Mouse (Mus musculus) hindbrain, embryonic 14.5 days (tissue): ENCODE results near the gene Abhd16a. TPM values are rescaled to one million over a fixed set of nuclear protein-coding genes. Genes with fewer than 3 reads are reported as not detected.
"Not testable (repeated sequence)": the region's sequence is repeated elsewhere in the genome, so short reads cannot be mapped to it uniquely, and the experiment has no call there.

Source experiments
- ATAC-seq: fragments of 200-750 bp; cut with Nextera tagmentation; 2 replicates; pipeline ENCODE4 v1.8.0; 2017; ENCODE audit warnings: moderate number of reproducible peaks, mild to moderate bottlenecking, moderate TSS enrichment, moderate library complexity; ENCODE audit not compliant: low FRiP score
- DNase-seq: peaks from one replicate; pipeline ENCODE4 v3.0.0-alpha.2; 2015; ENCODE audit warnings: low spot score
- H3K27ac ChIP-seq: fragments of 300-500 bp; sonication (generic); 2 replicates; pipeline ENCODE4 v1.5.1; 2014; ENCODE audit warnings: mild to moderate bottlenecking, moderate library complexity
- H3K27me3 ChIP-seq: fragments of 300-500 bp; sonication (generic); 2 replicates; pipeline ENCODE4 v1.6.1; 2014; ENCODE audit warnings: mild to moderate bottlenecking, low read length, mixed read lengths; ENCODE audit not compliant: control insufficient read depth, insufficient read depth
- H3K36me3 ChIP-seq: fragments of 300-500 bp; sonication (generic); replicated peaks from 2 replicates; pipeline ENCODE4 v1.6.1; 2014; ENCODE audit not compliant: control insufficient read depth, insufficient read depth
- H3K4me1 ChIP-seq: fragments of 300-500 bp; sonication (generic); replicated peaks from 2 replicates; pipeline ENCODE4 v1.6.1; 2014; ENCODE audit warnings: antibody characterized with exemption, low read length, mixed read lengths; ENCODE audit not compliant: control insufficient read depth, insufficient read depth
- H3K4me2 ChIP-seq: fragments of 300-500 bp; sonication (generic); replicated peaks from 2 replicates; pipeline ENCODE4 v1.6.1; 2014; ENCODE audit warnings: mild to moderate bottlenecking, moderate library complexity
- H3K4me3 ChIP-seq: fragments of 300-500 bp; sonication (generic); replicated peaks from 2 replicates; pipeline ENCODE4 v1.5.1; 2014; ENCODE audit warnings: mild to moderate bottlenecking, low read length
- H3K9ac ChIP-seq: fragments of 300-500 bp; sonication (generic); 2 replicates; pipeline ENCODE4 v1.6.1; 2014
- H3K9me3 ChIP-seq: fragments of 300-500 bp; sonication (generic); 2 replicates; pipeline ENCODE4 v1.6.1; 2016; ENCODE audit warnings: low read length; ENCODE audit not compliant: control insufficient read depth
- WGBS: fragments of 180-500 bp; shearing (Covaris S2); extraction: QIAGEN DNeasy Blood & Tissue Kit; methylation state at CpG from one replicate; pipeline ENCODE4 v1.1.7; 2014; 5-methylcytosine and 5-hydroxymethylcytosine counted together
- polyA plus RNA-seq: library from polyadenylated mRNA; unstranded; fragments of >200 nt; fragmentation: Nextera tagmentation; extraction: Ambion mirVana; gene quantifications from 2 replicates; pipeline ENCODE4 v1.2.1, GENCODE M21; 2014

Gene Abhd16a
- polyA plus RNA-seq, 1 experiment from 2014 or later = 86.8 TPM

DNA sequence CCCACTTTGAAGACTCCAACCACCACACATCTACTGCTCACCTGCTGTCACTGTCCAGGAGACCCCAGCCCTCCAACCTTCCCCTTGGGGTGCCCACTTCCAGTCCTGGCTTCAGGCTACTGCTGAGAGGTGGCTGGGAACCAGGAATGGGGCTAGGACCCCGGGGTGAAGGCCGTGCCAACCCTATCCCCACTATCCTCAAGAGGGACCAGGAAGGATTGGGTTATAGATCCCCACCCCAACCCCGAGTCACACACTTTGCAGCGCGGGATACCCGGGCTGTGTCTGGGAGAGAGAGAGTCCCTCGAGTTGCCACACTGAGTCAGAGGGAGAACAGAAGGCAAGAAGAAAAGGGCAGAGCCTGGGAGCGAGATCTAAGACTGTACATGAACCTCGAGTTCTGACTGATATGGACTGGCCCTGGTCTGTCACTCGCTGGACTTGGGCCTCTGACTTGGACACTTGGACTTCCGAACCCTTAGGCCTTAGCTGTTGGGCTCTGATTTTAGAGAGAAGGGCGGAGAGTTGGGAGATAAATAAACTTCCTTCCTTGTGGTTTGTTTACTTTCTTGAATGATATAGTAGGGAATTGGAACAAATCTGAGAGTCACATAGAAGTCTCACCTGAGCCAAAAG is 35.3 kb downstream of the Abhd16a start:
- 95% methylated on average over 12 of the region's 12 CpGs for WGBS
- H3K9me3 ChIP-seq, H3K27ac ChIP-seq, DNase-seq, ATAC-seq, H3K9ac ChIP-seq, H3K4me2 ChIP-seq, H3K4me3 ChIP-seq, H3K27me3 ChIP-seq: not testable (repeated sequence)
- H3K4me1 ChIP-seq = peaks cover 25% of the 10 kb centered on the region
- H3K36me3 ChIP-seq = peaks cover 30% of the 10 kb centered on the region

DNA sequence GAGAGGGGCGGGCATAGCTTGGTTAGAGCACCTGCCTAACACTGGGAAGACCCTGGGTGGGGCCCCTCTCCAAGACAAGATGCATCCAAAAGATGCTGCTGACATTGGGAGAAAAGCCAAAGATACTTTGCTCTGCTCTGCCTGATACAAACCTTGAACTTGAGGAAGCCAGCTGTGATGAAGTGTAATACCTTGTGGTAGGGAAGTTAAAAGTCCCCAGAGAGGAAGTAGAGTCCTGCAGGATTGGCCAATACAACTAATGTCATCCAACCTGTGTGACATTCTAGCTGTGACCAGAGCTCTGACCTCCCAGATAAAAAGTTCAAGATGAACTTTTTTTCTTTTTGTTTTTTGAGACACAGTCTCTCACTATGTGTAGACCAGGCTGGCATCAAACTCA is 36.0 kb downstream of the Abhd16a start:
- Histone ChIP-seq H3K4me3 (no peak overlapping the region), H3K9me3 (no peaks in the 10 kb centered on the region), H3K4me2 (peak overlapping the region; percentile 53; the same call in 1 of the 2 replicates), H3K36me3 (peaks cover 31% of the 10 kb centered on the region), H3K9ac (no peak overlapping the region), H3K27me3 (no peaks in the 10 kb centered on the region), H3K27ac (no peak overlapping the region), H3K4me1 (peaks cover 22% of the 10 kb centered on the region)
- 100% methylated on average over 1 of the region's 1 CpGs for WGBS
- no peak for DNase-seq
- ATAC-seq = no peak

DNA sequence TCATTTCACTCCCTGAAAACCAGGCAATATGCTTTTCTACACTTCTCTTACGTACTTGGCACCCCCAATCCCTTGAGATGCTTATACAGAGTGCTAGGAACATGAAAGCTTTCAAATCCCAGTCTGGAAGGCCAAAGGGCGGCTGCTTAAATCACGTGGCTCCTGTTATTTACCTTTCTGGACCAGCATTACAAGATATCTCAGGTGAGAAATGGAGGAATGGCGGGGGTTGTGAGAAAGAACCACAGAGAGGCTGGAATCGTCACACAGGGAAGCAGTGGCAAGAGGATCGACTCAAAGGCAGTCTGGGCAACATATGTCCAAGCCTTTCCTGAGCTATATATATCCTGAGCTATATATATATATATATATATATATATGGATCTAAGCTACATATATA is 36.5 kb downstream of the Abhd16a start:
- Histone ChIP-seq H3K9me3 (no peaks in the 10 kb centered on the region), H3K9ac (peak overlapping the region; percentile 80), H3K36me3 (peaks cover 36% of the 10 kb centered on the region), H3K4me1 (peaks cover 17% of the 10 kb centered on the region), H3K4me3 (peak overlapping the region; percentile 54), H3K27ac (peak overlapping the region; percentile 71; the same call in 1 of the 2 replicates), H3K27me3 (no peaks in the 10 kb centered on the region), H3K4me2 (peak overlapping the region; percentile 53)
- 29% methylated on average over 6 of the region's 6 CpGs for WGBS
- ATAC-seq = no peak
- no peak for DNase-seq

DNA sequence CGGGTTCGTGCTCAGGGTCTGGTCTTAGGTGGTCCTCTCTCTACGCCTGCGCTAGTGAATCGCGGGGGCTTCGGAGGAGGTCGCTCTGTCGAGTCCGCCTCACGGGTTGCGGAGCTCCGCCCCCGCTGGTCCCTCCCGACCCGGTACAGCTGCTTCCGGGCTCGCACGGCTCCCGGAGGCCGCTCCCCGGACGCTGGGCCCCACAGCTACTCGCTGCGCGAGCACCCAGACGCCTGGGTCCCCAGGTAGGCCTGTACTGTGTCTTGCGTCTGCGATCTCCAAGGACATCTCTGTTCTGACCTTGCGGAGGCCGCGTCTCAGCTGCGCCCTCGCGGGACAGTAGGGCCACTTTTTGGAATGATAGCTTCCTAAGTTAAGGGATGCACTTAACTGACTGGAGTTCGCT is 37.1 kb downstream of the Abhd16a start, which contains the start of gene D17H6S53E:
TSS of gene D17H6S53E (plus strand) at position 168 of the 406 bp plus-strand sequence.
- peak; percentile 70 for DNase-seq
- Histone ChIP-seq H3K27me3 (no peaks in the 10 kb centered on the region), H3K9me3 (no peaks in the 10 kb centered on the region), H3K4me1 (peaks cover 15% of the 10 kb centered on the region), H3K9ac (peak within 1 kb of the TSS; percentile 80), H3K4me2 (peak within 1 kb of the TSS; percentile 53), H3K36me3 (peaks cover 39% of the 10 kb centered on the region), H3K4me3 (peak within 1 kb of the TSS; percentile 54), H3K27ac (peak within 1 kb of the TSS; percentile 71)
- WGBS = under 1% methylated on average over 36 of the region's 36 CpGs
- peak; percentile 48 for ATAC-seq

DNA sequence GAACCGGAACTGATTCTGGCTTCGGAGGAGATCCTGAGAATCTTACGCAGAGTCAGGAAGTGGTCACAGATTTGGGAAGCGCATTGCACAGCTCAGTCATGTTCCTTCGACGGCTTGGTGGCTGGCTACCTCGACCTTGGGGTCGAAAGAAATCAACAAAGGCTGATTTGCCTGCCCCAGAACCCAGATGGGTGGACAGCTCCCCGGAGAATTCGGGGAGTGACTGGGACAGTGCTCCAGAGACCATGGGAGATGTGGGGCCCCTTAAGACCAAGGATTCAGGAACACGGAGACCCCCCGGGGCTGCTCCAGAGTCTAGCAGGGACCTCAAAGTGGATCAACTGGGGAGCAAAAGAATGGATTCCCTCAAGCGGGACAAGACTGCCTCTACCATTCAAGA is 38.0 kb downstream of the Abhd16a start:
- no peaks in the 10 kb centered on the region for H3K27me3 ChIP-seq
- no peak for DNase-seq
- H3K4me3 ChIP-seq = peak overlapping the region; percentile 54
- H3K4me2 ChIP-seq = peak overlapping the region; percentile 53
- peak overlapping the region; percentile 80 for H3K9ac ChIP-seq
- H3K4me1 ChIP-seq = peaks cover 15% of the 10 kb centered on the region
- 70% methylated on average over 13 of the region's 13 CpGs for WGBS
- peaks cover 39% of the 10 kb centered on the region for H3K36me3 ChIP-seq
- H3K9me3 ChIP-seq = no peaks in the 10 kb centered on the region
- no peak overlapping the region for H3K27ac ChIP-seq
- no peak for ATAC-seq

DNA sequence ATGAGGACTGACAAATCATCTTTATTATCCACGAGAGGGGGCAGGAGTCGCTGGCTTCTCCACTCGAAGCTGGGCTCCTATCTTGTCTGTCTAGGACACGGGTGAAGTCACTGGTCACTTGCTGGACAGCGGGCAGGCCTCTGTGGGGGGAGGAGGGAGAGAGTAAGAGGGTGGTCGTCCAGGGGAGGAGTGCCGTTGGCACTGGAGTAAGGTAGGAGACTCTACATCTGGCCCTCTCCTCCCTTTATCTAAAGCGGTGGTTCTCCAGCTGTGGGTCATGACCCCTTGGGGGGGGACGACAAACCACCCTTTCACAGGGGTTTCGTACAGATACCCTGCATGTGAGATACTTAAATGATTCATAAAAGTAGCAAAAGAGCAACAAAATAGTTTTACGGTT is 39.9 kb downstream of the Abhd16a start:
- Histone ChIP-seq H3K9me3 (no peaks in the 10 kb centered on the region), H3K36me3 (peaks cover 30% of the 10 kb centered on the region), H3K4me2 (no peak overlapping the region), H3K9ac (no peak overlapping the region), H3K27me3 (no peaks in the 10 kb centered on the region), H3K27ac (no peak overlapping the region), H3K4me1 (peaks cover 9% of the 10 kb centered on the region), H3K4me3 (no peak overlapping the region)
- no peak for DNase-seq
- no peak for ATAC-seq
- 73% methylated on average over 11 of the region's 11 CpGs for WGBS

DNA sequence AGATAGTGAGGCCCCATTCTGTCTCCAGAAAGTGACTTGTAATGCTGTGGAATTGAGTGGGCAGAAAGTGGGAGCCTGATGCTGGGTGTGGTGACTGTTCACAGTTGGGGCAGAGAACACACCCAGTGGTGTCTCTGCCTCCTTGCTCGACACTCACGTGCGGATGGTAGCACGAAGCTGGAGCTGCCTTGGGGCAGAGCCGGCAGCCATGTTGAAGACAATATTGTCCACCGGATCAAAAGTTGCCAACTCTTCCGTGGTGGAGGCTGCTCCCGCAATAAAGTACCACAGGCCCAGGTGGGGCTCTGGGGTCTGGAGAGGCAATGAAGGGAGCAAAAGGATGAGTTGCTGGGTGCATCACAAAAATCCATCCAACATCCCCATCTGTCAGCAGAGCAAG is 42.0 kb downstream of the Abhd16a start:
- Histone ChIP-seq H3K4me1 (peaks cover 9% of the 10 kb centered on the region), H3K4me2 (no peak overlapping the region), H3K27ac (no peak overlapping the region), H3K9ac (no peak overlapping the region), H3K4me3 (no peak overlapping the region), H3K36me3 (peaks cover 19% of the 10 kb centered on the region; the same call in 1 of the 2 replicates), H3K9me3 (no peaks in the 10 kb centered on the region), H3K27me3 (no peaks in the 10 kb centered on the region)
- DNase-seq (no peak), ATAC-seq (no peak)
- 87% methylated on average over 8 of the region's 8 CpGs for WGBS

DNA sequence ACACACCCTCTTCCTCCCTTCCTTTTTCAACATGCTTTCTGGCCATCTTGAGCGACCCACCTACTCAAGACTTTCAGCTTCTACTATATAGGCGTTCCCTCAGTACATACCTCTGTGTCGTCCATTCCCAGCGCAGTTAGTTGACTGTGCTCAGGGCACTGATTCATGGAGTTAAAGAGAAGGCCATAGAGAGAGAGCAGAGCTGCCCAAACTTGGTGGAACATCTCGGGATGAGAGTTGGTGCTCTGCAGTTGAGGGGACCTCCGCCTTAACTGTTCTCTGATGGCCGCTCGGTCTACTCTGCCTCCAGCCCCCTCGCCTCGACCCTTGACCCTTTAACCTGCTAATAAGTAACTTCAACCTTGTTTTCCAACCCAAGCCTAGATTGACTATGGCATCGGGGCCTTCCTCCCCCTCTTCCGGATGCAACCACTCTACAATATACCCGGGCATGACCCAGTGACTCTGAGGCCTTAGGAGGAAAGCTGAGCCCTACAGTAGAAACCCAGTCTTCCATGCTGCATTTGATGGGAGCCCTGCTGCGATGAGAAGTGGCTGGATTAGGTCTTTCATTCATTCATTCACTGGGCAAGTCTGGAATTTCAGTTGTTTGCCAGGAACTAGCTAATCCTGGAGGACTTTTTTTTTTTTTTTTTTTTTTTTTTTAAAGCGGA is 42.6 kb downstream of the Abhd16a start, which contains the start of gene Apom:
TSS of gene Apom (minus strand) at position 551 of the 674 bp plus-strand sequence.
- ATAC-seq (no peak), DNase-seq (no peak)
- Histone ChIP-seq H3K9me3 (no peaks in the 10 kb centered on the region), H3K9ac (no peak within 1 kb of the TSS), H3K27ac (no peak within 1 kb of the TSS), H3K36me3 (peaks cover 19% of the 10 kb centered on the region; the same call in 1 of the 2 replicates), H3K27me3 (no peaks in the 10 kb centered on the region), H3K4me3 (no peak within 1 kb of the TSS), H3K4me1 (peaks cover 13% of the 10 kb centered on the region), H3K4me2 (no peak within 1 kb of the TSS)
- 84% methylated on average over 15 of the region's 15 CpGs for WGBS

DNA sequence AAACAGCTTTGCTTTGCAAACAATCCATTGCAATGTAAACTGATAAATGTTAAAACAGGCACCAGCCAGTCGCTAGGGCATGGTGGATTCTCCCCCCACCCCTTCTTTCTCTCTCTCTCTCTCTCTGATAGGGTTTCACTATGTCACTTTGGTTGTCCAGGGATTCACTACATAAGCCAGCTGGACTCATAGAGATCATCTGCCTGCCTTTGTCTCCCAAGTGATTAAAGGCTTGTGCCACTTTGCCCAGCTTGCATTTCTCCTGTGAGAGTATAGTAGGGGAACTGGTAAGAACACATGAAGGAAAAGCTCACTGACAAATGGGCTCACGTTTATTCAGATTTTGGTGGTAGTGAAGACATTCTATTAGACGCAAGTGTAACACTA is 43.1 kb downstream of the Abhd16a start:
- Histone ChIP-seq H3K4me1 (peaks cover 13% of the 10 kb centered on the region), H3K9ac (no peak overlapping the region), H3K27ac (no peak overlapping the region), H3K27me3 (no peaks in the 10 kb centered on the region), H3K4me3 (no peak overlapping the region), H3K36me3 (peaks cover 19% of the 10 kb centered on the region; the same call in 1 of the 2 replicates), H3K9me3 (no peaks in the 10 kb centered on the region), H3K4me2 (no peak overlapping the region)
- DNase-seq (no peak), ATAC-seq (no peak)
- 78% methylated on average over 3 of the region's 3 CpGs for WGBS
